ENCODE assay signal across 31 mouse cellular contexts in genomic region chr5:35689374-35689773, GRCm38 (mm10). TPM values are rescaled to one million over a fixed set of nuclear protein-coding genes. Genes with fewer than 3 reads are reported as not detected.
DNase-seq lines count a peak whose midpoint lies in the region; ATAC-seq and TF ChIP-seq lines count a peak whose summit lies in the region.
"Had no signal": no experiment of that assay in that cellular context is flagged by ENCODE, and none has a peak within 500 bp of the region (broad histone marks: within the 10 kb centered on the region; RNA-seq: fewer than 3 reads in every experiment).

No protein-coding gene starts in this region.

- no peaks in the 10 kb centered on the region for H3K36me3 ChIP-seq in lung, embryonic 14.5 days (ENCODE audit: insufficient read depth)
- H3K36me3 ChIP-seq: embryonic facial prominence, embryonic 12.5 days; forebrain, embryonic 15.5 days; hindbrain, embryonic 10.5 days; hindbrain, embryonic 15.5 days; limb, embryonic 13.5 days; liver, embryonic 12.5 days; midbrain, embryonic 12.5 days; neural tube, embryonic 13.5 days had no signal

- H3K4me2 ChIP-seq in lung, embryonic 14.5 days: no peak overlapping the region
- H3K4me2 ChIP-seq: embryonic facial prominence, embryonic 12.5 days; forebrain, embryonic 15.5 days; hindbrain, embryonic 15.5 days; limb, embryonic 13.5 days; liver, embryonic 12.5 days; midbrain, embryonic 12.5 days; neural tube, embryonic 13.5 days had no signal

- no peak overlapping the region for H3K9ac ChIP-seq in lung, embryonic 14.5 days
- H3K9ac ChIP-seq: embryonic facial prominence, embryonic 12.5 days; forebrain, embryonic 15.5 days; hindbrain, embryonic 15.5 days; limb, embryonic 13.5 days; liver, embryonic 12.5 days; liver, postnatal 0 days; midbrain, embryonic 12.5 days; neural tube, embryonic 13.5 days had no signal

- no peak overlapping the region for H3K4me3 ChIP-seq in lung, embryonic 14.5 days (ENCODE audit: low read depth, low read length)
- no peak overlapping the region for H3K4me3 ChIP-seq in lung, adult 2 months (replicated peaks; ENCODE audit: extremely low read depth, low read depth, low read length)
- no peak overlapping the region for H3K4me3 ChIP-seq in brown adipose tissue, adult 24 weeks (ENCODE audit: insufficient read depth, low read depth, low read length)
- H3K4me3 ChIP-seq: embryonic facial prominence, embryonic 12.5 days; forebrain, embryonic 15.5 days; hindbrain, embryonic 10.5 days; hindbrain, embryonic 15.5 days; left cerebral cortex, adult 2 months; limb, embryonic 13.5 days; liver, embryonic 12.5 days; megakaryocyte, embryonic 14.5 days; midbrain, embryonic 12.5 days; neural tube, embryonic 13.5 days had no signal

- no peaks in the 10 kb centered on the region for H3K9me3 ChIP-seq in lung, embryonic 14.5 days (ENCODE audit: low read depth, low read length)
- H3K9me3 ChIP-seq: embryonic facial prominence, embryonic 12.5 days; forebrain, embryonic 15.5 days; hindbrain, embryonic 10.5 days; hindbrain, embryonic 15.5 days; limb, embryonic 13.5 days; liver, embryonic 12.5 days; midbrain, embryonic 12.5 days; neural tube, embryonic 13.5 days had no signal

- TF ChIP-seq CTCF in lung, embryonic 14.5 days (IDR thresholded peaks at IDR 0.05; ENCODE audit: low read depth): no peak
- no peak for TF ChIP-seq CTCF in lung, adult 2 months (IDR thresholded peaks at IDR 0.05; ENCODE audit: insufficient read depth, low read length)

- no peak overlapping the region for H3K27ac ChIP-seq in lung, embryonic 14.5 days (ENCODE audit: low read depth)
- H3K27ac ChIP-seq in brown adipose tissue, adult 24 weeks (replicated peaks; ENCODE audit: low read depth, low read length): peak overlapping the region; percentile 82
- H3K27ac ChIP-seq: embryonic facial prominence, embryonic 12.5 days; forebrain, embryonic 15.5 days; hindbrain, embryonic 10.5 days; hindbrain, embryonic 15.5 days; left cerebral cortex, adult 2 months; limb, embryonic 13.5 days; liver, embryonic 12.5 days; midbrain, embryonic 12.5 days; neural tube, embryonic 13.5 days; stomach, postnatal 0 days had no signal

- DNase-seq in embryo, embryonic 10 days (ENCODE audit: low spot score): peak; percentile 37
- DNase-seq in embryo, embryonic 10.5 days (ENCODE audit: low spot score): no peak
- DNase-seq in lung, embryonic 14.5 days: peak; percentile 41
- no peak for DNase-seq in lung, adult 2 months
- peak; percentile 34 for DNase-seq in adipocyte (ENCODE audit: low spot score)
- DNase-seq in thymus, postnatal 0 days (ENCODE audit: low spot score): no peak
- no peak for DNase-seq in urinary bladder, postnatal 25 days (ENCODE audit: low spot score)
- DNase-seq: cerebellum, adult 2 months; gastrocnemius, postnatal 25 days; heart, adult 18-20 months; kidney, adult 11 months; kidney, postnatal 14 days; liver, postnatal 0 days; right cerebral cortex, postnatal 4 days; thymus, adult 18-20 months; thymus, postnatal 4 days had no signal

- H3K27me3 ChIP-seq in lung, embryonic 14.5 days (ENCODE audit: insufficient read depth, low read length): no peaks in the 10 kb centered on the region
- H3K27me3 ChIP-seq: forebrain, embryonic 15.5 days; hindbrain, embryonic 15.5 days; limb, embryonic 13.5 days; liver, embryonic 12.5 days; midbrain, embryonic 12.5 days; neural tube, embryonic 13.5 days had no signal

- no peak for TF ChIP-seq POLR2A in lung, adult 2 months (IDR thresholded peaks at IDR 0.05; ENCODE audit: borderline replicate concordance, extremely low read depth, low read depth, low read length)

- peaks cover 29% of the 10 kb centered on the region for H3K4me1 ChIP-seq in lung, embryonic 14.5 days (ENCODE audit: insufficient read depth)
- H3K4me1 ChIP-seq in lung, adult 2 months (ENCODE audit: control insufficient read depth, insufficient read depth, low read length): no peaks in the 10 kb centered on the region
- peaks cover 26% of the 10 kb centered on the region for H3K4me1 ChIP-seq in brown adipose tissue, adult 24 weeks (ENCODE audit: control insufficient read depth, insufficient read depth, insufficient read length, low read length)
- H3K4me1 ChIP-seq: forebrain, embryonic 15.5 days; hindbrain, embryonic 15.5 days had no signal

- ATAC-seq in lung, embryonic 14.5 days (ENCODE audit: insufficient read depth): 0 out of 2 replicates have a peak, but pooled peaks have one; percentile 13
- ATAC-seq: activated CD4-positive, CD25-positive, alpha-beta regulatory T cell, adult 4 months; CD4-positive, CD25-positive, alpha-beta regulatory T cell, adult 4 months; forebrain, embryonic 15.5 days; inflammation-experienced regulatory T-cells, adult 6 months; liver, embryonic 12.5 days; liver, postnatal 0 days had no signal

RNA-seq across cellular contexts. Expression of gene Htra3, which starts 9.8 kb away (rescaled TPM):
- 19.6 and 21.9 TPM in 2 replicates for polyA plus RNA-seq in lung, embryonic 14.5 days (2014; fragmentation: Nextera tagmentation; extraction: Ambion mirVana)
- 59.4 and 80.1 TPM in 2 replicates for polyA plus RNA-seq in lung, adult 2 months (2012; rRNA removed)
- 60.4 and 62.3 TPM in 2 replicates for polyA plus RNA-seq in brown adipose tissue, adult 24 weeks (2012; ENCODE audit: insufficient read depth, insufficient read length, missing spikeins)
- 8.9 and 10.4 TPM in 2 replicates for polyA plus RNA-seq in thymus, postnatal 0 days (2015; fragmentation: Nextera tagmentation; extraction: Ambion mirVana)
- polyA plus RNA-seq: activated CD4-positive, CD25-positive, alpha-beta regulatory T cell, adult 4 months; CD4-positive, CD25-positive, alpha-beta regulatory T cell, adult 4 months; inflammation-experienced regulatory T-cells, adult 6 months had no signal

RNA-seq across cellular contexts. Expression of gene Sh3tc1, which starts 50.4 kb away (rescaled TPM):
- 8.7 and 10.6 TPM in 2 replicates for polyA plus RNA-seq in lung, embryonic 14.5 days (2014; fragmentation: Nextera tagmentation; extraction: Ambion mirVana)
- 38.3 and 39.4 TPM in 2 replicates for polyA plus RNA-seq in lung, adult 2 months (2012; rRNA removed)
- 16.6 and 17.9 TPM in 2 replicates for polyA plus RNA-seq in brown adipose tissue, adult 24 weeks (2012; ENCODE audit: insufficient read depth, insufficient read length, missing spikeins)
- 2.1 and 2.2 TPM in 2 replicates for polyA plus RNA-seq in thymus, postnatal 0 days (2015; fragmentation: Nextera tagmentation; extraction: Ambion mirVana)

Comparison
In these comparisons a context has a peak if more than half of its experiments do, and no peak if none do; other contexts are left out.
1. DNase-seq: peak in embryo, embryonic 10 days (single experiment), lung, embryonic 14.5 days (single experiment) and adipocyte (single experiment); none in embryo, embryonic 10.5 days (single experiment), lung, adult 2 months (single experiment), thymus, postnatal 0 days (single experiment) and urinary bladder, postnatal 25 days (single experiment).